Mouse (Mus musculus) central nervous system, embryonic 18 days (tissue): Measurements from ENCODE around the gene Irf4. TPM values are rescaled to one million over a fixed set of nuclear protein-coding genes. Genes with fewer than 3 reads are reported as not detected.

ENCODE experiments used
- polyA plus RNA-seq: library from polyadenylated mRNA; depleted of rRNA; stranded (reverse); fragments of >200 nt; gene quantifications from 2 replicates; pipeline ENCODE4 v1.2.3, GENCODE M21; 2012; rRNA removed

The Irf4 gene
- polyA plus RNA-seq: 0.08 and 0.10 TPM in 2 replicates

DNA sequence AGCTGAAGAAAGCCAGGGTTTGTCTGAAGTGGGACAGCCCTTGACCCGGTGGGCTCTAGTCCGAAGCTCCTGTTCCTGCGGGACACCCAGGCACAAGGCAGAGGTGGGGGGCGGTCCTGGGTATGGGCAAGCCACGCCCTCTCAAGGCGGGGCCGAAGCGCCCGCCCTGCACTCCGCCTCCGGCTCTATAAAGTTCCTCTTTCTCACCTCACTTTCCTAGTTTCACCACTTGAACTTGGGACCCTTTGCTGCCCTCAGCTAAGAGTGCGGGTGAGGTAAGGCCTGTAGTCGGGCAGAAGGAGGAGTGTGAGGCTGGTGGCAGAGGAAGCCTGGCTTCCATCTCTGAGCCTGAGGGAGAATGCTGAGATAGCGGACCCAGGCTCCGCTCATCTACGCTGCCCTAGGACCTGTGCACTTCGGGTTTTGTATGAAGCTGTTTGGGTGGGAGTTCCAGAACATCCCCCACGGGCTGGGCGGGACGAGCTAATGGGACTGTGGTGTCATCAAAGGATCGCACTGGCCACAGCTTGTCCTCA is at the start of gene Irf4:
Gene Irf4 (plus strand): TSS at position 206 of the 536 bp plus-strand sequence.

Other genes starting within 250 kb of the Irf4 start
- 177 and 198 TPM in 2 replicates for gene Uqcrfs1, start 203.9 kb upstream of the Irf4 start, polyA plus RNA-seq
- 23.8 and 25.6 TPM in 2 replicates for gene Dusp22, start 89.2 kb upstream of the Irf4 start, polyA plus RNA-seq
- 0.17 and 0.21 TPM in 2 replicates for gene Hus1b, start 198.5 kb downstream of the Irf4 start, polyA plus RNA-seq
- gene Exoc2, start 224.9 kb downstream of the Irf4 start, polyA plus RNA-seq: 44.4 and 45.1 TPM in 2 replicates
- 0.03 and 0.05 TPM in 2 replicates for gene Gm5447, start 225.0 kb downstream of the Irf4 start, polyA plus RNA-seq